Mouse (Mus musculus): ENCODE measurements around the gene Srp72. TPM values are rescaled to one million over a fixed set of nuclear protein-coding genes. Genes with fewer than 3 reads are reported as not detected.

Srp72 gene
- polyA plus RNA-seq (2016; fragmentation: Nextera tagmentation; extraction: Ambion mirVana) = 63.5 and 64.3 TPM in 2 replicates

- Histone ChIP-seq H3K4me2 (peak within 1 kb of the TSS; percentile 88), H3K4me3 (replicated peaks) (peak within 1 kb of the TSS; percentile 89), H3K9me3 (no peaks in the 10 kb centered on the region), H3K27ac (peak within 1 kb of the TSS; percentile 86), H3K36me3 (replicated peaks) (peaks cover 39% of the 10 kb centered on the region), H3K4me1 (peaks cover 14% of the 10 kb centered on the region), H3K9ac (peak within 1 kb of the TSS; percentile 80), H3K27me3 (no peaks in the 10 kb centered on the region)
- WGBS = under 1% methylated on average over 59 of the region's 60 CpGs
- ATAC-seq (ENCODE audit: low FRiP score) = peak; percentile 94
These were observed at the start of gene Srp72 for GRCm38 (mm10) chr5:76974554-76975285. TSS of gene Srp72 (plus strand) at chr5:76974683.

GRCm38 (mm10) chr5:76928124-76928832 lies 46.2 kb upstream of the Srp72 start:
- 87% methylated on average over 16 of the region's 16 CpGs for WGBS

GRCm38 (mm10) chr5:76929180-76929877 lies 45.2 kb upstream of the Srp72 start:
- no peak overlapping the region for H3K4me3 ChIP-seq (replicated peaks)
- H3K9me3 ChIP-seq = peaks cover 10% of the 10 kb centered on the region; the same call in 1 of the 2 replicates
- no peak overlapping the region for H3K4me2 ChIP-seq
- H3K9ac ChIP-seq = no peak overlapping the region
- no peak overlapping the region for H3K27ac ChIP-seq
- H3K4me1 ChIP-seq = no peaks in the 10 kb centered on the region
- ATAC-seq (ENCODE audit: low FRiP score) = no peak
- 89% methylated on average over 7 of the region's 7 CpGs for WGBS
- H3K27me3 ChIP-seq = no peaks in the 10 kb centered on the region
- peaks cover 35% of the 10 kb centered on the region for H3K36me3 ChIP-seq (replicated peaks)

More at GRCm38 (mm10) chr5:76928124-76928832, 46.2 kb upstream of the Srp72 start:
- Histone ChIP-seq H3K9ac (no peak overlapping the region), H3K9me3 (peaks cover 10% of the 10 kb centered on the region; the same call in 1 of the 2 replicates), H3K4me1 (no peaks in the 10 kb centered on the region), H3K27me3 (no peaks in the 10 kb centered on the region), H3K36me3 (replicated peaks) (peaks cover 40% of the 10 kb centered on the region), H3K4me2 (no peak overlapping the region), H3K4me3 (replicated peaks) (no peak overlapping the region), H3K27ac (no peak overlapping the region)
- ATAC-seq (ENCODE audit: low FRiP score) = no peak

- 98% methylated on average over 8 of the region's 8 CpGs for WGBS
- Histone ChIP-seq H3K9me3 (no peaks in the 10 kb centered on the region), H3K4me3 (replicated peaks) (no peak overlapping the region), H3K4me1 (no peaks in the 10 kb centered on the region; the same call in 1 of the 2 replicates), H3K27ac (no peak overlapping the region), H3K36me3 (replicated peaks) (peaks cover 22% of the 10 kb centered on the region), H3K27me3 (no peaks in the 10 kb centered on the region), H3K4me2 (no peak overlapping the region), H3K9ac (no peak overlapping the region)
- ATAC-seq (ENCODE audit: low FRiP score) = no peak
These were observed 34.8 kb upstream of the Srp72 start for GRCm38 (mm10) chr5:76939717-76940116.

GRCm38 (mm10) chr5:76941975-76942374 lies 32.5 kb upstream of the Srp72 start:
- Histone ChIP-seq H3K27ac (no peak overlapping the region), H3K4me3 (replicated peaks) (no peak overlapping the region), H3K9me3 (no peaks in the 10 kb centered on the region), H3K4me1 (peaks cover 11% of the 10 kb centered on the region; the same call in 1 of the 2 replicates), H3K36me3 (replicated peaks) (peaks cover 22% of the 10 kb centered on the region), H3K9ac (no peak overlapping the region), H3K27me3 (no peaks in the 10 kb centered on the region), H3K4me2 (no peak overlapping the region)
- WGBS = 94% methylated on average over 4 of the region's 4 CpGs
- no peak for ATAC-seq (ENCODE audit: low FRiP score)

GRCm38 (mm10) chr5:76942505-76942904 lies 32.0 kb upstream of the Srp72 start:
- 83% methylated on average over 4 of the region's 4 CpGs for WGBS
- ATAC-seq (ENCODE audit: low FRiP score) = no peak
- H3K27ac ChIP-seq = no peak overlapping the region
- H3K4me1 ChIP-seq = peaks cover 11% of the 10 kb centered on the region; the same call in 1 of the 2 replicates
- H3K9ac ChIP-seq = no peak overlapping the region
- H3K4me2 ChIP-seq = no peak overlapping the region
- no peak overlapping the region for H3K4me3 ChIP-seq (replicated peaks)
- no peaks in the 10 kb centered on the region for H3K27me3 ChIP-seq
- no peaks in the 10 kb centered on the region for H3K9me3 ChIP-seq
- peaks cover 26% of the 10 kb centered on the region for H3K36me3 ChIP-seq (replicated peaks)

- no peak overlapping the region for H3K27ac ChIP-seq
- H3K36me3 ChIP-seq (replicated peaks) = peaks cover 28% of the 10 kb centered on the region
- no peak for ATAC-seq (ENCODE audit: low FRiP score)
- H3K27me3 ChIP-seq = no peaks in the 10 kb centered on the region
- H3K9me3 ChIP-seq = no peaks in the 10 kb centered on the region
- 78% methylated on average over 6 of the region's 6 CpGs for WGBS
- H3K4me1 ChIP-seq = peaks cover 25% of the 10 kb centered on the region
- no peak overlapping the region for H3K9ac ChIP-seq
- no peak overlapping the region for H3K4me3 ChIP-seq (replicated peaks)
- H3K4me2 ChIP-seq = no peak overlapping the region
These were observed 29.4 kb upstream of the Srp72 start for GRCm38 (mm10) chr5:76944965-76945677.

GRCm38 (mm10) chr5:76945678-76946033 lies 28.8 kb upstream of the Srp72 start:
- no peak overlapping the region for H3K27ac ChIP-seq
- peaks cover 23% of the 10 kb centered on the region for H3K36me3 ChIP-seq (replicated peaks)
- 65% methylated on average over 2 of the region's 2 CpGs for WGBS
- no peaks in the 10 kb centered on the region for H3K27me3 ChIP-seq
- no peak for ATAC-seq (ENCODE audit: low FRiP score)
- no peaks in the 10 kb centered on the region for H3K9me3 ChIP-seq
- H3K9ac ChIP-seq = no peak overlapping the region
- H3K4me2 ChIP-seq = no peak overlapping the region
- H3K4me3 ChIP-seq (replicated peaks) = no peak overlapping the region
- peaks cover 30% of the 10 kb centered on the region for H3K4me1 ChIP-seq

- ATAC-seq (ENCODE audit: low FRiP score) = no peak
- Histone ChIP-seq H3K27ac (no peak overlapping the region), H3K9me3 (no peaks in the 10 kb centered on the region), H3K36me3 (replicated peaks) (peaks cover 21% of the 10 kb centered on the region; the same call in 1 of the 2 replicates), H3K4me1 (peaks cover 33% of the 10 kb centered on the region), H3K27me3 (no peaks in the 10 kb centered on the region), H3K4me3 (replicated peaks) (no peak overlapping the region), H3K4me2 (no peak overlapping the region), H3K9ac (no peak overlapping the region)
- WGBS = 94% methylated on average over 4 of the region's 4 CpGs
These were observed 27.3 kb upstream of the Srp72 start for GRCm38 (mm10) chr5:76947142-76947541.

GRCm38 (mm10) chr5:76947758-76948157 lies 26.7 kb upstream of the Srp72 start:
- H3K4me1 ChIP-seq = peaks cover 39% of the 10 kb centered on the region
- no peak overlapping the region for H3K4me3 ChIP-seq (replicated peaks)
- H3K27me3 ChIP-seq = no peaks in the 10 kb centered on the region
- H3K27ac ChIP-seq = no peak overlapping the region
- 95% methylated on average over 4 of the region's 4 CpGs for WGBS
- no peak overlapping the region for H3K4me2 ChIP-seq
- peaks cover 21% of the 10 kb centered on the region; the same call in 1 of the 2 replicates for H3K36me3 ChIP-seq (replicated peaks)
- no peak overlapping the region for H3K9ac ChIP-seq
- no peaks in the 10 kb centered on the region for H3K9me3 ChIP-seq
- ATAC-seq (ENCODE audit: low FRiP score) = no peak

GRCm38 (mm10) chr5:76950343-76951105 lies 24.0 kb upstream of the Srp72 start:
- under 1% methylated on average over 24 of the region's 24 CpGs for WGBS
- Histone ChIP-seq H3K36me3 (replicated peaks) (peaks cover 15% of the 10 kb centered on the region), H3K4me1 (peaks cover 45% of the 10 kb centered on the region), H3K27ac (peak overlapping the region; percentile 90), H3K9ac (peak overlapping the region; percentile 75), H3K4me2 (peak overlapping the region; percentile 82), H3K27me3 (no peaks in the 10 kb centered on the region), H3K9me3 (no peaks in the 10 kb centered on the region), H3K4me3 (replicated peaks) (peak overlapping the region; percentile 77)
- ATAC-seq (ENCODE audit: low FRiP score) = peak; percentile 66
